Mouse (Mus musculus) thymus, postnatal 25 days (tissue): ENCODE measurements around the gene Bcl2l12.

ENCODE experiments used
- DNase-seq: peaks from one replicate; pipeline ENCODE4 v3.0.0; 2022

The Bcl2l12 gene

DNA sequence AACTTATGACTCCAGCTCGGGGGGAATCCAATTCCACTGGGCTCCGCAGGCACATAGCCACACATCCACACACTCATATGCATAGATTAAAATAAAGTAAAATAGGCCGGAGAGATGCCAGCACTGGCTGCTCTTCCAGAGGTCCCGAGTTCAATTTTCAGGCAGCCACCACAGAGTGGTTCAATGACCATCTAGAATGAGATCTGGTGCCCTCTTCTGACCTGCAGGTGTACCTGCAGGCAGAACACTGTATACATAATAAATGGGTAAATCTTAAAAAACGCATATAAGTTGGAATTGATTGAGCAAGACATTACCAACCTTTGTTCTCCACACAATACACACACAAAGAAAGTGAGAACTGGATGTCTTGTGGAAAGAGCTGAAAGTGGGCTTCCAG lies 42.9 kb downstream of the Bcl2l12 start:
- no peak for DNase-seq

GRCm38 (mm10) chr7:44954091-44954885 lies 44.2 kb downstream of the Bcl2l12 start:
- no peak for DNase-seq

DNA sequence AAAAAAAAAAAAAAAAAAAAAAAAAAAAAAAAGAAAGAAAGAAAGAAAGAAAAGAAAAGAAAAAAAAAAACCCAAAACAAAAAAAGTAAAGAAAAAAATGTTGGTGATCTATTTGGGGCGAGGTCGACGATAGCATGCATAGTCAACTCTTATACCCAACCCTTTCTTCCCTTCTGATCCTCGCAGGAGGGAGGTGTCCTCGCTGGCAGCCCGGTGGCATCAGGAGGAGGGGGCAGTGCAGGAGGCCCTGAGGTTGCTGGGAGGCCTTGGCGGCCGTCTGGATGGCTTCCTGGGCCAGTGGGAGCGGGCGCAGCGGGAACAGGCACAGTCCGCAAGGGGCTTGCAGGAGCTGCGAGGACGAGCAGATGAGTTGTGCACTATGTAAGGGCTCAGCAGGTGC lies 45.0 kb downstream of the Bcl2l12 start:
- no peak for DNase-seq

DNA sequence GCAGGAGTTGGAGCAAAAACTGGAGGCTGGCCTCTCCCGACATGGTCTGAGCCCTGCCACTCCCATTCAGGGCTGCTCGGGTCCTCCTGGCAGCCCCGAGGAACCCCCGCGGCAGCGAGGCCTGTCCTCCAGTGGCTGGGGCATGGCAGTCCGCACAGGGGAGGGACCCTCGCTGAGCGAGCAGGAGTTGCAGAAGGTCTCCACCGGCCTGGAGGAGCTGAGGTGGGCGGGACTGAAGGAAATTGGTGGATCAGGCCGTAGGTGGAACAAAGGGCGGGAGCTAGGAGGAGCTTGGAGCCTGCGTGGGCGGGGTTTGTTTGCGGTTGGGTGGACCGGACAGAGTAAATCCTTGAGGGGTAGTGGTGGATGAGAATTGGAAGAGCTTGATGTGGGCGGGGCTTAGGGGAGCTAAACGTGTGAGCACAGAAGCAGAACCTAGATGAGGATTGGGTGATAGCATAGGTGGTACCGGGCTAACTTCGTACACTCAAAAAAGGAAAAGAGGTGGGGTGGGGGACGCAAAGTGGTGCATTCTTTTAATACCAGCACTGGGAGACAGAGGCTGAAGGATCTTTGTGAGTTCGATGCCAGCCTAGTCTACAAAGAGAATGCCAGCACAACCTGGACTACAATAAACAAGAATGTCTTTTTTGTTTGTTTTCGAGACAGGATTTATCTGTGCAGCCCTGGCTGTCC lies 45.8 kb downstream of the Bcl2l12 start:
- DNase-seq: peak; percentile 39

DNA sequence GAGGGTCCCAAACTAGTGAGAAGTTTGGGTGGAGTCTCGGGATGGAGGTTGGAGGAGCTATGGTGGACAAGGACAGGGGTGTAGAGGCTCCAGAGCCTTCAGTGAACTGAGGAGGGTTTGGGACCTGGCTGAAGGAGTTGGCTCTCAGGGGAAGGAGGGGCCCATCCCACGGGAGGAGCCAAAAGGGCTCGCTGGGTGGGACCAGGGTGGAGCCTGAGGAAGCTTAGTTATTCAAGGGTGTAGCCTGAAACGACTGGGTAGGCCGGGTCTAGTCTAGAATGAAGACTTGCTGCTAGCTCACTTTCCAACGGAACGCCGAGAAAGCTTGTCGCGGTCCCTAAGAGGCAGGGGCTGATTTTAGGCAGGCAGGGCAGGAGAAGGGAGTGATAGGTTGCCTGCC lies 46.6 kb downstream of the Bcl2l12 start:
- no peak for DNase-seq

DNA sequence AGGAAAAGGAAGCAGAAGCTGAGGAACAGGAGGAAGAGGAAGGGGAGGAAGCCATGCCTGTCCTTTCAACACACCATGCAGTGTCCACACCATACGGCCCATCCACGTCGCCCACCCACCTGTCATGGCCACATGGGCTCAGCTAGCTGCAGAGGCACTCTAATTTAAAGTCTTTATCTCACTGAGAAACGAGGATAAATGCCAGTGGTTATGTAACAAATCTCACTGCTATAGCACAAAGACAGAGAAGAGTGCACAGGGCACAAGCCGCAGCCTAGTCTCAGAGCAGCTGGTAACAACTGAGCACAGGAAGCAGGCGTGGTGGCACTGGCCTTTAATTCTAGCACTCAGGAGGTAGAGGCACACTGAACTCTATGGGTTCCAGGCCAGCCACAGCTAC lies 48.6 kb downstream of the Bcl2l12 start:
- no peak for DNase-seq

DNA sequence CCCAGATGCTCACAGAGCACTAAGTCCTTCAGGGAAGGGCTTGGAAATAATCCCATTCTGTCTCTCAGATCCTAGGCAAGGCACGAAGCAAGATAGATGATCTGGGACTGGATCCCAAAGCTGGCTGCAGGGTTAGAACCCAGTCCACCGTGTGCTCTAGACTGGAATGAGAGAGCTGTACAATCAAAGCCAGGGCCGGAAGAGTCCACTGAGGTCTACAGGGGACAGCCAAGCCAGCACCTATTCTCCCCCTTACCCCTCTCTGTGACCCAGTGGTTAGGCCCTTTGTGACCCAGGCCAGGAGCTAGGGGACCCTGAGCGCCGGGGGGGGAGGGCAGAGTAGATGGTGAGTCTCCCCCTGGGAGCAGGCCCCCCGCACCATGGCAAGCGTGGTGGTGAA lies 55.6 kb downstream of the Bcl2l12 start, which contains the start of gene Tsks:
Gene Tsks (plus strand): TSS at position 301 of the 400 bp plus-strand sequence.
- DNase-seq: no peak
